Mouse (Mus musculus) retina, postnatal 1 day (tissue): ENCODE data around the gene Gjb6.

Experiments used
- DNase-seq: peaks from one replicate; pipeline ENCODE4 v3.0.0-alpha.2; 2012

Gjb6 gene

DNA sequence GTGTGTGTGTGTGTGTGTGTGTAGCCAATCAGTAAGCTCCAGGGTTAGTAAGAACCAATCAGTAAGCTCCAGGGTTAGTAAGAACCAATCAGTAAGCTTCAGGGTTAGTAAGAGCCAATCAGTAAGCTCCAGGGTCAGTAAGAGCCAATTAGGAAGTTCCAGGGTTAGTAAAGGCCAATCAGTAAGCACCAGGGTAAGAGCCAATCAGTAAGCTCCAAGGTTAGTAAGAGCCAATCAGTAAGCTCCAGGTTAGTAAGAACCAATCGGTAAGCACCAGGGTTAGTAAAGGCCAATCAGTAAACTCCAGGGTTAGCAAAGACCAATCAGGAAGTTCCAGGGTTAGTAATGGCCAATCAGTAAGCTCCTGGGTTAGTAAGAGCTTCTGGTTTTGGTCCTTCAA, 50.5 kb downstream of the Gjb6 start:
- no peak for DNase-seq

DNA sequence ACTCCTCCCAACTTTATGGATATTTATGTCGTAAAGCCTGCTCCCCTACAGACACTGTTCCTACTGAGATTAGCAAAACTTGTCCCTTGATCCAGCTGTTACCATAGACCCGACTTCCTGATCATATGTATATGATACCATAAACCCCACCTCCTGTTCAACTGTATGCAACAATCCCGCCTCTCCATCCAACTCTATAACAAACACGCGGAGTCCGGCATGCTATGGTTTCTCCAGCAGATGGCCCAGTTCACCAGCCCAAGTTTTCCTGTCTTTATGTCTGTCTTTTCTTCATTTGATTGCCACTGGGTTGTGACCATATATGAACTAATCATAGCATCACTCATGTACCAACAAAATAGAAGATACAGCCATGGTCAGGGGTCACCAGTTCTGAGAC, 57.9 kb downstream of the Gjb6 start:
- no peak for DNase-seq
